Mouse (Mus musculus): ENCODE measurements around the gene Nmur1. TPM values are rescaled to one million over a fixed set of nuclear protein-coding genes. Genes with fewer than 3 reads are reported as not detected.

The Nmur1 gene
- polyA plus RNA-seq, 1 experiment from 2014 or later, result not detected

- ATAC-seq, result no peak
- no peak overlapping the region for H3K4me3 ChIP-seq
- WGBS, result 78% methylated on average over 4 of the region's 4 CpGs
- no peak overlapping the region for H3K9ac ChIP-seq
- H3K4me1 ChIP-seq, result no peaks in the 10 kb centered on the region
- no peak overlapping the region for H3K4me2 ChIP-seq
- no peaks in the 10 kb centered on the region for H3K36me3 ChIP-seq (ENCODE audit: poor library complexity, severe bottlenecking)
- H3K27me3 ChIP-seq, result no peaks in the 10 kb centered on the region
- no peak overlapping the region for H3K27ac ChIP-seq
- no peaks in the 10 kb centered on the region for H3K9me3 ChIP-seq (replicated peaks)
These were observed 57.9 kb downstream of the Nmur1 start for GRCm38 (mm10) chr1:86368086-86368485.

GRCm38 (mm10) chr1:86363671-86364070 lies 62.4 kb downstream of the Nmur1 start:
- H3K9ac ChIP-seq, result no peak overlapping the region
- no peak overlapping the region for H3K4me3 ChIP-seq
- H3K9me3 ChIP-seq (replicated peaks), result no peaks in the 10 kb centered on the region
- no peaks in the 10 kb centered on the region for H3K27me3 ChIP-seq
- no peaks in the 10 kb centered on the region for H3K36me3 ChIP-seq (ENCODE audit: poor library complexity, severe bottlenecking)
- ATAC-seq, result no peak
- WGBS, result 14% methylated on average over 6 of the region's 6 CpGs
- no peak overlapping the region for H3K4me2 ChIP-seq
- peaks cover 14% of the 10 kb centered on the region for H3K4me1 ChIP-seq
- H3K27ac ChIP-seq, result no peak overlapping the region

DNA sequence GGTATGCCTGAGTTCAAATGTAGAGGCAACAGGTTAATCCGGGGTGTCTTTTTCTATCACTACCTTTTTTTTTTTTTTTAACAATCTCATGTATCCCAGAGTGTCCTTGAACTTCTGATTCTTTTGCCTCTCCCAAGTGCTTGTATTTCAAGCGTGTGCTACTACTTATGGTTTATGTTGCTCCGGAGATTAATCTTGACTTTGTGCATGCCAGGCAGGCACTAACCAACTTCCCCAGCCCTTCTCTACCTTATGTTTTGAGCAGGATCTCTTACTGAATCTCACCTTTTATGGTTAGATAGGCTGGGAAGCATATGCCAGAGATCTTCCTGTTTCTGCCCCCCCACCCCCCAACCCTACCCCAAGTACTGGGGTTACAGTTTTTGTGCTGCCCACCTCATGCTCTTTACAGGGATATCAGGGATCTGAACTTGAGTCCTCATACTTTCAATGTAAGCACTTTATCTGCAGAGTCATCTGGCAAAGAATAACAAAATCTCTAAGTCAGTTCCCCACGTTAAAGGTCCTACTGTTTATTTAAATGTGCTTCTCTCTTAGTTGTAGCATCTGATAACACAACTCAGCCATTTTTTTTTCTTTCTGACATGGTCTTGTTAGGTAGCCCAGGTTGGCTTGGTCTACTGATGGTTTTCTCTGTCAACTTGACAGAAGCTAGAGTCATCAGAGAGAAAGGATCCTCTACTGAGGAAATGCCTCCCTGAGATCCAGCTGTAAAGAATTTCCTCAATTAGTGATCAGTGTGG lies 64.0 kb downstream of the Nmur1 start:
- Histone ChIP-seq H3K9me3 (replicated peaks) (no peaks in the 10 kb centered on the region), H3K4me3 (no peak overlapping the region), H3K36me3 (ENCODE audit: poor library complexity, severe bottlenecking) (peaks cover 6% of the 10 kb centered on the region), H3K4me2 (no peak overlapping the region), H3K4me1 (peaks cover 22% of the 10 kb centered on the region), H3K9ac (no peak overlapping the region), H3K27ac (no peak overlapping the region), H3K27me3 (no peaks in the 10 kb centered on the region)
- no peak for ATAC-seq
- 90% methylated on average over 4 of the region's 4 CpGs for WGBS

- Histone ChIP-seq H3K27ac (no peak overlapping the region), H3K4me1 (peaks cover 22% of the 10 kb centered on the region), H3K36me3 (ENCODE audit: poor library complexity, severe bottlenecking) (peaks cover 22% of the 10 kb centered on the region), H3K4me3 (peak overlapping the region; percentile 91), H3K4me2 (peak overlapping the region; percentile 90), H3K9ac (peak overlapping the region; percentile 94), H3K9me3 (replicated peaks) (no peaks in the 10 kb centered on the region), H3K27me3 (no peaks in the 10 kb centered on the region)
- 21% methylated on average over 12 of the region's 12 CpGs for WGBS
- no peak for ATAC-seq
These were observed 65.6 kb downstream of the Nmur1 start for GRCm38 (mm10) chr1:86360441-86360840.

DNA sequence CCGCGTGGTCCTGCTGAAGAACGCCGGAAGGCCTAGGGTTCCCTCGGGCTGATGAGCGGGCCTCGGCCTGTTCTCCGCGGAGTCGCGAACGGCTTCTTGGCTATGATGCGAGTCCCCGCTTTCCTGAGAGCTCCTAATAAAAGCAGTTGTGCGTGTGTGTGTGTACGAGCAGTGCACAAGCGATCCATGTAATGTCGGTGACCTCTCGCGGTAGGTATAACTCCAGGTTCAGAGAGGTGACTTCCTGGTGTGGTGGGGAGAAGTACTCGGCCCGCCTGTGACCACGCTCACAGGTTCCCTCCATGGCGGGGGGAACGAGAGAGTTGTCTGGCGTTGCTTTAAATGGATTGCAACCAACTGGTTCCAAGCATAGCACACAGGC lies 66.2 kb downstream of the Nmur1 start:
- WGBS, result under 1% methylated on average over 26 of the region's 26 CpGs
- Histone ChIP-seq H3K36me3 (ENCODE audit: poor library complexity, severe bottlenecking) (peaks cover 29% of the 10 kb centered on the region), H3K4me3 (peak overlapping the region; percentile 91), H3K27me3 (no peaks in the 10 kb centered on the region), H3K4me2 (peak overlapping the region; percentile 90), H3K4me1 (peaks cover 22% of the 10 kb centered on the region), H3K9me3 (replicated peaks) (no peaks in the 10 kb centered on the region), H3K27ac (peak overlapping the region; percentile 60), H3K9ac (peak overlapping the region; percentile 94)
- ATAC-seq, result no peak

GRCm38 (mm10) chr1:86358906-86359797 lies 66.9 kb downstream of the Nmur1 start, which contains the start of gene Ncl:
Gene Ncl (minus strand): TSS chr1:86359400.
- H3K4me3 ChIP-seq, result peak within 1 kb of the TSS; percentile 91
- peak within 1 kb of the TSS; percentile 98 for H3K27ac ChIP-seq
- H3K36me3 ChIP-seq (ENCODE audit: poor library complexity, severe bottlenecking), result peaks cover 35% of the 10 kb centered on the region
- H3K4me2 ChIP-seq, result peak within 1 kb of the TSS; percentile 90
- WGBS, result 0% methylated on average over 98 of the region's 102 CpGs
- H3K9ac ChIP-seq, result peak within 1 kb of the TSS; percentile 94
- no peaks in the 10 kb centered on the region for H3K27me3 ChIP-seq
- no peaks in the 10 kb centered on the region for H3K9me3 ChIP-seq (replicated peaks)
- H3K4me1 ChIP-seq, result peaks cover 22% of the 10 kb centered on the region
- ATAC-seq, result peak; percentile 99

DNA sequence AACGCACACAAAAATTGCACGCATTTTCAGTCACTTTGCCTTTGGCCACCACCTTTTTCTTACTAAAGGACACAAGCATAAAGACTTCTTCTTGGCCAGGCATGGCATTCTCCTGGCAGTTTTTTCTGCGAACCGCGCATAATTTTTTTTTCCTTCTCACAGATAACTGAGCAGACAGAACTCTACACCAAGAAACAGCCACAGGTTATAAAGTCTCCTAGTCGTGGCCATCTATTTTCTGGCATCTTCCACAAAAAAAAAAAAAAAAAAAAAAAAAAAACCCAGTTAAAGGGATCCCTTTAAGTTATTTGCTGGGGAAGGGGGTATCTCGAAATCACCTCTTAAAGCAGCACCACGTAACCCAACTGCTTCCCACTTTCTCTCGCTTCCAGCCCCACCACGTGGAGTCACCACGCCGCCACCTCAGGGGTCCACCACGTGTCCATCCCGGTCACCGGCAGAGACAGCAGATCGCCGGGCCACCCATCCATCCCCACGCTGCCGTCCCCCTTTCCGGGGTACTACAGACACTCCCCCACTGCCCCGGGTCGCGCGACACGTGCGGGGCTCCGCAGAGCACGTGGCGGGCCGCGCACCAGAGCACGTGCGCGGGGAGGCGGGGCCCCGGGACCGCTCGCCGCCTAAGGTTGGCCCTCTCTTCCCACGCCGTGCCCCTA lies 67.7 kb downstream of the Nmur1 start:
- Histone ChIP-seq H3K4me1 (peaks cover 22% of the 10 kb centered on the region), H3K4me2 (peak overlapping the region; percentile 88), H3K9ac (peak overlapping the region; percentile 94), H3K36me3 (ENCODE audit: poor library complexity, severe bottlenecking) (peaks cover 43% of the 10 kb centered on the region), H3K9me3 (replicated peaks) (no peaks in the 10 kb centered on the region), H3K27ac (peak overlapping the region; percentile 98), H3K4me3 (peak overlapping the region; percentile 91), H3K27me3 (no peaks in the 10 kb centered on the region)
- WGBS, result under 1% methylated on average over 41 of the region's 41 CpGs
- ATAC-seq, result peak; percentile 63

GRCm38 (mm10) chr1:86354186-86354585 lies 71.8 kb downstream of the Nmur1 start:
- H3K4me3 ChIP-seq, result no peak overlapping the region
- WGBS, result 92% methylated on average over 2 of the region's 2 CpGs
- no peak for ATAC-seq
- no peak overlapping the region for H3K27ac ChIP-seq
- no peaks in the 10 kb centered on the region for H3K9me3 ChIP-seq (replicated peaks)
- H3K36me3 ChIP-seq (ENCODE audit: poor library complexity, severe bottlenecking), result peaks cover 83% of the 10 kb centered on the region
- H3K9ac ChIP-seq, result no peak overlapping the region
- peaks cover 8% of the 10 kb centered on the region for H3K4me1 ChIP-seq
- no peaks in the 10 kb centered on the region for H3K27me3 ChIP-seq
- no peak overlapping the region for H3K4me2 ChIP-seq

GRCm38 (mm10) chr1:86350576-86350975 lies 75.5 kb downstream of the Nmur1 start:
- 85% methylated on average over 8 of the region's 8 CpGs for WGBS
- H3K4me1 ChIP-seq, result no peaks in the 10 kb centered on the region
- no peak overlapping the region for H3K27ac ChIP-seq
- H3K9ac ChIP-seq, result no peak overlapping the region
- no peaks in the 10 kb centered on the region for H3K27me3 ChIP-seq
- H3K36me3 ChIP-seq (ENCODE audit: poor library complexity, severe bottlenecking), result peaks cover 93% of the 10 kb centered on the region
- no peaks in the 10 kb centered on the region for H3K9me3 ChIP-seq (replicated peaks)
- no peak overlapping the region for H3K4me2 ChIP-seq
- no peak for ATAC-seq
- no peak overlapping the region for H3K4me3 ChIP-seq

DNA sequence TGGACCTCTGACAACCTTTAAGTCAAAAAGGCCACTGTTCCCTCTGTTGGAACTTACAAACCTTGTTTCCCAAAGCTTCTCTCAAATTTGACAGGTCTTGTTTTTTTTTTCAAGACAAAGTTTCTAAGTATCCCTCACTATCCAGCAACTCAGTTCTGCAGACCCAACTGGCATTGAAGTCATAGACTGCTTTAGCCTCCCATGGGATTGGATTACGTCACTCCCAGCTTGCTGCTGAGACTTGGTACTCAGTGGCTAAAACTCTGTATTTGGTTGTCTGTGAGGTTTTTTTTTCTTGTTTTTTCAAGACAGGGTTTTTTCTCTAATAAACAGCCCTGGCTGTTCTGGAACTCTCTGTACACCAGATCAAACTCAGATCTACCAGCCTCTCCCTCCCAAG lies 76.3 kb downstream of the Nmur1 start:
- ATAC-seq, result no peak
- no peak overlapping the region for H3K4me2 ChIP-seq
- WGBS, result 94% methylated on average over 1 of the region's 1 CpGs

DNA sequence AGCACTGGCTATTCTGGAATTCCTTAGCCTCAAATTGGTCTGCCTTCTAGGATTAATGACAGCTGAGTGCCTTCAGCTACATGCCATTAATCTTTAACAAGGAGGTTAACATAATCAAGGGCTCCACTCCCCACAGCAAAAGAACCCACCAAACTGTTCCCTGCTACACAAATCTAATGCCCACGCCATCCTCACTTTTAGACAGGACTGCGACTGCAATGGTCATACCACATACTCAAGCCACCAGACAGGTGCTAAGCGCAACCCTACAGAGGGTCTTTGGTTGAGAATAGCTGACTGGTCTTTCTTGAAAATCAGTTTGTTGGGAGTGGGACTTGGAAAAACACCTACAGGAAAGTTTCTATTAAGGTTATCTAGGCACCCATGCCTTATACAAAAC lies 76.8 kb downstream of the Nmur1 start:
- H3K9ac ChIP-seq, result no peak overlapping the region
- ATAC-seq, result no peak
- H3K36me3 ChIP-seq (ENCODE audit: poor library complexity, severe bottlenecking), result peaks cover 79% of the 10 kb centered on the region
- no peak overlapping the region for H3K27ac ChIP-seq
- no peak overlapping the region for H3K4me3 ChIP-seq
- H3K4me1 ChIP-seq, result no peaks in the 10 kb centered on the region
- WGBS, result 90% methylated on average over 3 of the region's 3 CpGs
- no peaks in the 10 kb centered on the region for H3K27me3 ChIP-seq
- no peaks in the 10 kb centered on the region for H3K9me3 ChIP-seq (replicated peaks)
- H3K4me2 ChIP-seq, result no peak overlapping the region

More for the DNA sequence above, 76.3 kb downstream of the Nmur1 start:
- Histone ChIP-seq H3K4me3 (no peak overlapping the region), H3K36me3 (ENCODE audit: poor library complexity, severe bottlenecking) (peaks cover 84% of the 10 kb centered on the region), H3K9ac (no peak overlapping the region), H3K9me3 (replicated peaks) (no peaks in the 10 kb centered on the region), H3K27ac (no peak overlapping the region), H3K27me3 (no peaks in the 10 kb centered on the region), H3K4me1 (no peaks in the 10 kb centered on the region)

DNA sequence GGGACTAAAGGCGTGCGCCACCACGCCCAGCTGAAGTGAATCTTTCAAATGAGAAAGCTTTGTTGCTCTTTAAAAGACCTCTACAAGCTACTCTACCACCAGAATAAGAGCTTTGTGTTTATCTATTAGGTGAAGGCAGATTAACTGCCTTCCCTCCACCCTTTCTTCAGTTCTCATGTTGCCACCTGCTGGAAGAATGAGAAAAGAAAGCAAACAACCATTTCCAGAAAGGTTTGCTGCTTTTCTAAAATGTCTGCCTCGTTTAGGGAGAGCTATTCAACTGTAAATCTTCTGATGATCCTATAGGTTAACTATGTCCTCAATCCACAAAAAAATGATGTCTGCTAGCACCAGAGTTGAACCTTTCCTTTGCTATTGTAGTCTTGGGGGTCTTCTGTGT lies 77.2 kb downstream of the Nmur1 start:
- H3K9ac ChIP-seq, result no peak overlapping the region
- H3K9me3 ChIP-seq (replicated peaks), result no peaks in the 10 kb centered on the region
- WGBS, result 65% methylated on average over 4 of the region's 4 CpGs
- no peak overlapping the region for H3K27ac ChIP-seq
- peaks cover 75% of the 10 kb centered on the region for H3K36me3 ChIP-seq (ENCODE audit: poor library complexity, severe bottlenecking)
- H3K27me3 ChIP-seq, result no peaks in the 10 kb centered on the region
- H3K4me2 ChIP-seq, result no peak overlapping the region
- 0 out of 2 replicates have a peak, but pooled peaks have one; percentile 27 for ATAC-seq
- H3K4me3 ChIP-seq, result no peak overlapping the region
- H3K4me1 ChIP-seq, result no peaks in the 10 kb centered on the region

Measured in forebrain, embryonic 13.5 days (tissue).